Mouse (Mus musculus) hindbrain, embryonic 13.5 days (tissue): ENCODE results near the gene Pgap2. TPM values are rescaled to one million over a fixed set of nuclear protein-coding genes. Genes with fewer than 3 reads are reported as not detected.
A peak's percentile ranks its signal among the peaks of the same experiment; 100 is the strongest.
"Not testable (repeated sequence)": the region's sequence is repeated elsewhere in the genome, so short reads cannot be mapped to it uniquely, and the experiment has no call there.

Source experiments
- ATAC-seq: fragments of 200-750 bp; cut with Nextera tagmentation; 2 replicates; pipeline ENCODE4 v1.8.0; 2017; ENCODE audit warnings: moderate TSS enrichment; ENCODE audit not compliant: low FRiP score
- H3K27ac ChIP-seq: fragments of 300-500 bp; sonication (generic); 2 replicates; pipeline ENCODE4 v1.5.1; 2015; ENCODE audit warnings: inconsistent platforms, mild to moderate bottlenecking, moderate library complexity
- H3K27me3 ChIP-seq: fragments of 300-500 bp; sonication (generic); 2 replicates; pipeline ENCODE4 v1.6.1; 2015; ENCODE audit warnings: mild to moderate bottlenecking, inconsistent platforms
- H3K36me3 ChIP-seq: fragments of 300-500 bp; sonication (generic); 2 replicates; pipeline ENCODE4 v1.6.1; 2015; ENCODE audit warnings: mild to moderate bottlenecking, inconsistent platforms
- H3K4me1 ChIP-seq: fragments of 300-500 bp; sonication (generic); replicated peaks from 2 replicates; pipeline ENCODE4 v1.6.1; 2015; ENCODE audit warnings: inconsistent platforms
- H3K4me2 ChIP-seq: fragments of 300-500 bp; sonication (generic); 2 replicates; pipeline ENCODE4 v1.6.1; 2015; ENCODE audit warnings: inconsistent platforms, mild to moderate bottlenecking, moderate library complexity
- H3K4me3 ChIP-seq: fragments of 300-500 bp; sonication (generic); 2 replicates; pipeline ENCODE4 v1.5.1; 2015; ENCODE audit warnings: mild to moderate bottlenecking, inconsistent platforms
- H3K9ac ChIP-seq: fragments of 300-500 bp; sonication (generic); 2 replicates; pipeline ENCODE4 v1.6.1; 2015; ENCODE audit warnings: mild to moderate bottlenecking, inconsistent platforms
- H3K9me3 ChIP-seq: fragments of 300-500 bp; sonication (generic); 2 replicates; pipeline ENCODE4 v1.6.1; 2016; ENCODE audit warnings: inconsistent platforms
- WGBS: fragments of 180-500 bp; shearing (Covaris S2); methylation state at CpG from one replicate; pipeline ENCODE4 v1.1.7; 2015; 5-methylcytosine and 5-hydroxymethylcytosine counted together
- polyA plus RNA-seq: library from polyadenylated mRNA; unstranded; fragments of >200 nt; fragmentation: Nextera tagmentation; extraction: Ambion mirVana; gene quantifications from 2 replicates; pipeline ENCODE4 v1.2.1, GENCODE M21; 2015

The Pgap2 gene
- polyA plus RNA-seq, 1 experiment from 2014 or later = 48.0 TPM

GRCm38 (mm10) chr7:102258189-102258588 is 48.2 kb downstream of the Pgap2 start:
- H3K27me3 ChIP-seq = no peaks in the 10 kb centered on the region
- H3K9ac ChIP-seq = no peak overlapping the region
- H3K36me3 ChIP-seq = no peaks in the 10 kb centered on the region
- no peak overlapping the region for H3K4me3 ChIP-seq
- no peaks in the 10 kb centered on the region for H3K4me1 ChIP-seq
- H3K27ac ChIP-seq = no peak overlapping the region
- ATAC-seq = peak; percentile 79
- H3K4me2 ChIP-seq = no peak overlapping the region
- WGBS = 23% methylated on average over 4 of the region's 4 CpGs
- H3K9me3 ChIP-seq = no peaks in the 10 kb centered on the region

GRCm38 (mm10) chr7:102258753-102259152 is 48.7 kb downstream of the Pgap2 start:
- H3K9ac ChIP-seq = no peak overlapping the region
- no peak overlapping the region for H3K4me2 ChIP-seq
- no peaks in the 10 kb centered on the region for H3K27me3 ChIP-seq
- no peak overlapping the region for H3K27ac ChIP-seq
- H3K4me3 ChIP-seq = no peak overlapping the region
- H3K4me1 ChIP-seq = no peaks in the 10 kb centered on the region
- ATAC-seq = no peak
- no peaks in the 10 kb centered on the region for H3K9me3 ChIP-seq
- no peaks in the 10 kb centered on the region for H3K36me3 ChIP-seq
- 73% methylated on average over 3 of the region's 3 CpGs for whole genome bisulfite sequencing

GRCm38 (mm10) chr7:102259716-102260479 is 49.9 kb downstream of the Pgap2 start:
- no peak for ATAC-seq
- Histone ChIP-seq H3K9ac (no peak overlapping the region), H3K36me3 (no peaks in the 10 kb centered on the region), H3K27me3 (no peaks in the 10 kb centered on the region), H3K4me2 (no peak overlapping the region), H3K27ac (no peak overlapping the region), H3K9me3 (no peaks in the 10 kb centered on the region), H3K4me1 (no peaks in the 10 kb centered on the region), H3K4me3 (no peak overlapping the region)
- WGBS = 89% methylated on average over 10 of the region's 10 CpGs

- no peak for ATAC-seq
- 90% methylated on average over 1 of the region's 1 CpGs for WGBS
- Histone ChIP-seq H3K36me3 (no peaks in the 10 kb centered on the region), H3K9me3 (no peaks in the 10 kb centered on the region), H3K4me2 (no peak overlapping the region), H3K27ac (no peak overlapping the region), H3K27me3 (no peaks in the 10 kb centered on the region), H3K4me3 (no peak overlapping the region), H3K9ac (no peak overlapping the region), H3K4me1 (no peaks in the 10 kb centered on the region)
Measured at GRCm38 (mm10) chr7:102260518-102260917, 50.5 kb downstream of the Pgap2 start.

GRCm38 (mm10) chr7:102263020-102263419 is 53.0 kb downstream of the Pgap2 start:
- Histone ChIP-seq H3K9me3 (no peaks in the 10 kb centered on the region), H3K4me3 (no peak overlapping the region), H3K36me3 (no peaks in the 10 kb centered on the region), H3K4me2 (no peak overlapping the region), H3K27me3 (peaks cover 1% of the 10 kb centered on the region; the same call in 1 of the 2 replicates), H3K27ac (no peak overlapping the region), H3K9ac (no peak overlapping the region), H3K4me1 (peaks cover 2% of the 10 kb centered on the region)
- 96% methylated on average over 2 of the region's 2 CpGs for WGBS
- ATAC-seq = no peak

GRCm38 (mm10) chr7:102266021-102266400 is 56.0 kb downstream of the Pgap2 start:
- not testable (repeated sequence) for H3K4me3 ChIP-seq, H3K4me2 ChIP-seq, H3K27ac ChIP-seq, H3K9ac ChIP-seq, H3K36me3 ChIP-seq, H3K9me3 ChIP-seq, ATAC-seq
- 95% methylated on average over 10 of the region's 10 CpGs for WGBS
- H3K27me3 ChIP-seq = peaks cover 13% of the 10 kb centered on the region
- peaks cover 17% of the 10 kb centered on the region for H3K4me1 ChIP-seq

- H3K36me3 ChIP-seq = no peaks in the 10 kb centered on the region
- H3K27me3 ChIP-seq = peaks cover 13% of the 10 kb centered on the region
- no peak overlapping the region for H3K4me3 ChIP-seq
- 54% methylated on average over 14 of the region's 14 CpGs for WGBS
- peak; percentile 46 for ATAC-seq
- H3K4me2 ChIP-seq = 0 out of 2 replicates have a peak overlapping the region, but pooled peaks have one; percentile 97
- peaks cover 17% of the 10 kb centered on the region for H3K4me1 ChIP-seq
- no peak overlapping the region for H3K9ac ChIP-seq
- H3K9me3 ChIP-seq = no peaks in the 10 kb centered on the region
- no peak overlapping the region for H3K27ac ChIP-seq
Measured at GRCm38 (mm10) chr7:102266401-102267042, 56.5 kb downstream of the Pgap2 start.

GRCm38 (mm10) chr7:102267113-102267579 is 57.1 kb downstream of the Pgap2 start:
- Histone ChIP-seq H3K4me1 (peaks cover 17% of the 10 kb centered on the region), H3K9me3 (no peaks in the 10 kb centered on the region), H3K27ac (peak overlapping the region; percentile 60), H3K4me2 (peak overlapping the region; percentile 97), H3K4me3 (peak overlapping the region; percentile 83), H3K9ac (peak overlapping the region; percentile 81), H3K36me3 (no peaks in the 10 kb centered on the region), H3K27me3 (peaks cover 13% of the 10 kb centered on the region)
- under 1% methylated on average over 34 of the region's 34 CpGs for WGBS
- peak; percentile 92 for ATAC-seq

GRCm38 (mm10) chr7:102267601-102268394 is 57.8 kb downstream of the Pgap2 start, which contains the start of gene Stim1:
Gene Stim1, plus strand, starts transcription at chr7:102267806.
- WGBS = under 1% methylated on average over 61 of the region's 73 CpGs
- Histone ChIP-seq H3K4me2 (peak within 1 kb of the TSS; percentile 97), H3K4me1 (peaks cover 17% of the 10 kb centered on the region), H3K27me3 (peaks cover 13% of the 10 kb centered on the region), H3K9me3 (no peaks in the 10 kb centered on the region), H3K36me3 (no peaks in the 10 kb centered on the region), H3K9ac (peak within 1 kb of the TSS; percentile 81), H3K27ac (peak within 1 kb of the TSS; percentile 60), H3K4me3 (peak within 1 kb of the TSS; percentile 83)
- peak; percentile 87 for ATAC-seq

GRCm38 (mm10) chr7:102268395-102268748 is 58.4 kb downstream of the Pgap2 start:
- Histone ChIP-seq H3K27ac (no peak overlapping the region), H3K4me1 (peaks cover 17% of the 10 kb centered on the region), H3K4me3 (peak overlapping the region; percentile 83), H3K4me2 (peak overlapping the region; percentile 97), H3K9ac (peak overlapping the region; percentile 81), H3K36me3 (no peaks in the 10 kb centered on the region), H3K9me3 (no peaks in the 10 kb centered on the region), H3K27me3 (peaks cover 13% of the 10 kb centered on the region)
- peak; percentile 1; the same call in 1 of the 2 replicates for ATAC-seq
- WGBS = 10% methylated on average over 12 of the region's 12 CpGs

- H3K9me3 ChIP-seq = no peaks in the 10 kb centered on the region
- no peak overlapping the region for H3K27ac ChIP-seq
- H3K4me1 ChIP-seq = peaks cover 17% of the 10 kb centered on the region
- ATAC-seq = no peak
- H3K4me3 ChIP-seq = no peak overlapping the region
- peaks cover 13% of the 10 kb centered on the region for H3K27me3 ChIP-seq
- H3K36me3 ChIP-seq = no peaks in the 10 kb centered on the region
- WGBS = 87% methylated on average over 3 of the region's 3 CpGs
- H3K9ac ChIP-seq = no peak overlapping the region
- no peak overlapping the region for H3K4me2 ChIP-seq
Measured at GRCm38 (mm10) chr7:102272422-102272948, 62.5 kb downstream of the Pgap2 start.

- H3K4me2 ChIP-seq = no peak overlapping the region
- H3K9me3 ChIP-seq = no peaks in the 10 kb centered on the region
- no peak overlapping the region for H3K27ac ChIP-seq
- no peak overlapping the region for H3K9ac ChIP-seq
- ATAC-seq = no peak
- H3K4me3 ChIP-seq = no peak overlapping the region
- H3K36me3 ChIP-seq = no peaks in the 10 kb centered on the region
- 88% methylated on average over 1 of the region's 1 CpGs for WGBS
- no peaks in the 10 kb centered on the region for H3K27me3 ChIP-seq
- no peaks in the 10 kb centered on the region for H3K4me1 ChIP-seq
Measured at GRCm38 (mm10) chr7:102281403-102281802, 71.4 kb downstream of the Pgap2 start.
